35 mouse cellular contexts compared by ENCODE assay signal in genomic region chr7:36655931-36656330, GRCm38 (mm10).
"Had no signal": no experiment of that assay in that cellular context is flagged by ENCODE, and none has a peak within 500 bp of the region (broad histone marks: within the 10 kb centered on the region; RNA-seq: fewer than 3 reads in every experiment).

No protein-coding gene starts in this region.

- H3K27ac ChIP-seq: heart, adult 2 months; heart, embryonic 10.5 days; heart, embryonic 13.5 days; heart, embryonic 15.5 days; hindbrain, embryonic 10.5 days; hindbrain, embryonic 12.5 days; hindbrain, embryonic 13.5 days; hindbrain, embryonic 14.5 days; hindbrain, embryonic 15.5 days; hindbrain, postnatal 0 days; intestine, embryonic 15.5 days; kidney, embryonic 15.5 days; kidney, postnatal 0 days; layer of hippocampus, adult 2 months had no signal

- H3K36me3 ChIP-seq: heart, embryonic 10.5 days; heart, embryonic 12.5 days; heart, embryonic 13.5 days; heart, embryonic 15.5 days; hindbrain, embryonic 10.5 days; hindbrain, embryonic 12.5 days; hindbrain, embryonic 13.5 days; hindbrain, embryonic 15.5 days; intestine, embryonic 15.5 days; kidney, embryonic 15.5 days had no signal

- H3K9ac ChIP-seq: heart, embryonic 12.5 days; heart, embryonic 13.5 days; heart, embryonic 15.5 days; hindbrain, embryonic 12.5 days; hindbrain, embryonic 13.5 days; hindbrain, embryonic 14.5 days; hindbrain, embryonic 15.5 days; intestine, embryonic 15.5 days; kidney, embryonic 15.5 days had no signal

- ATAC-seq: hindbrain, embryonic 16.5 days; hindbrain, postnatal 0 days; inflammation-experienced regulatory T-cells, adult 6 months; intestine, embryonic 15.5 days; intestine, embryonic 16.5 days; intestine, postnatal 0 days had no signal

- H3K4me1 ChIP-seq: heart, embryonic 12.5 days; heart, embryonic 13.5 days; heart, embryonic 15.5 days; hindbrain, embryonic 12.5 days; hindbrain, embryonic 13.5 days; hindbrain, embryonic 15.5 days; intestine, embryonic 15.5 days; kidney, embryonic 15.5 days had no signal

- H3K27me3 ChIP-seq: heart, embryonic 12.5 days; heart, embryonic 13.5 days; heart, embryonic 15.5 days; hindbrain, embryonic 15.5 days; intestine, embryonic 15.5 days; kidney, embryonic 15.5 days had no signal

- DNase-seq: heart, adult 2 months; heart, postnatal 10 days; heart, postnatal 14 days; heart, postnatal 36 days; heart, postnatal 4 days; kidney, adult 11 months; kidney, adult 18-20 months; kidney, adult 2 months; kidney, adult 8-10 months; kidney, adult 9 months; kidney, postnatal 10 days; kidney, postnatal 14 days; kidney, postnatal 25 days; kidney, postnatal 36 days; kidney, postnatal 4 days; layer of hippocampus, adult 9-11 months had no signal

- H3K9me3 ChIP-seq: heart, embryonic 10.5 days; heart, embryonic 12.5 days; heart, embryonic 13.5 days; heart, embryonic 15.5 days; hindbrain, embryonic 10.5 days; hindbrain, embryonic 12.5 days; hindbrain, embryonic 13.5 days; hindbrain, embryonic 15.5 days; intestine, embryonic 15.5 days; kidney, embryonic 15.5 days had no signal

- H3K4me2 ChIP-seq: heart, embryonic 11.5 days; heart, embryonic 12.5 days; heart, embryonic 13.5 days; heart, embryonic 15.5 days; hindbrain, embryonic 12.5 days; hindbrain, embryonic 13.5 days; hindbrain, embryonic 14.5 days; hindbrain, embryonic 15.5 days; intestine, embryonic 15.5 days; kidney, embryonic 15.5 days had no signal

- H3K4me3 ChIP-seq: heart, adult 2 months; heart, embryonic 10.5 days; heart, embryonic 12.5 days; heart, embryonic 13.5 days; heart, embryonic 15.5 days; hindbrain, embryonic 10.5 days; hindbrain, embryonic 12.5 days; hindbrain, embryonic 13.5 days; hindbrain, embryonic 15.5 days; intestine, embryonic 15.5 days; kidney, embryonic 15.5 days; layer of hippocampus, adult 2 months had no signal
